Mouse (Mus musculus) testis, postnatal 14 days (tissue): Measurements from ENCODE around the gene Qtrt1.

Experiments
- DNase-seq: peaks from one replicate; pipeline ENCODE4 v3.0.0; 2021; ENCODE audit warnings: low spot score

The Qtrt1 gene

GRCm38 (mm10) chr9:21411669-21412550, at the start of gene Qtrt1:
Gene Qtrt1, plus strand, starts transcription at chr9:21411837.
- DNase-seq, result peak; percentile 88

DNA sequence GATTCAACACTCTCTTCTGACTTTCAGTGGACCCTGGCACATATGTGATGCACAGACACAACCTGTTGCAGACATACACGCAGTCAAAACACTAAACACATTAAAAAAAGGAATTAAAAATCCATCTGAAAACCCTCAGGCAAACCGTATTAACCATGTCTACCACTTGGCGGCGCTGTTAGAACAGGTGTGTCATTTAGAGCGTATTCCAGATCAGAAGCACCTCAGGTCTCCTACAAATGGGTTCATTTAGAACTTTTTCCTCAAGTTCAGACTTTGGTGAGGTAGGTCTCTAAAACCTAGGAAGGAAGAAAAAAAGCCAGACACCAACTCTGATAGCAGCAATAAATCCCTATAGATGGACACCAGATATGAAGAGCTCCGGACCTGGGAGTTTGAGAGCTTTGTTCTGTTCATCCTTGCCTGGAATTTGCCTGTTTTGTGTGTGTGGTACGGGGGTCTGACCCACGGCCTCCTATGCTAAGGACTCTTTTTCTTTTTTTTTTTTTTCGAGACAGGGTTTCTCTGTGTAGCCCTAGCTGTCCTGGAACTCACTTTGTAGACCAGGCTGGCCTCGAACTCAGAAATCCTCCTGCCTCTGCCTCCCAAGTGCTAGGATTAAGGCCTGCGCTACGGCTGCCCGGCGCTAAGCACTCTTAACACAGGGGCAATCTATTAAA, 45.0 kb upstream of the Qtrt1 start:
- DNase-seq, result peak; percentile 54

DNA sequence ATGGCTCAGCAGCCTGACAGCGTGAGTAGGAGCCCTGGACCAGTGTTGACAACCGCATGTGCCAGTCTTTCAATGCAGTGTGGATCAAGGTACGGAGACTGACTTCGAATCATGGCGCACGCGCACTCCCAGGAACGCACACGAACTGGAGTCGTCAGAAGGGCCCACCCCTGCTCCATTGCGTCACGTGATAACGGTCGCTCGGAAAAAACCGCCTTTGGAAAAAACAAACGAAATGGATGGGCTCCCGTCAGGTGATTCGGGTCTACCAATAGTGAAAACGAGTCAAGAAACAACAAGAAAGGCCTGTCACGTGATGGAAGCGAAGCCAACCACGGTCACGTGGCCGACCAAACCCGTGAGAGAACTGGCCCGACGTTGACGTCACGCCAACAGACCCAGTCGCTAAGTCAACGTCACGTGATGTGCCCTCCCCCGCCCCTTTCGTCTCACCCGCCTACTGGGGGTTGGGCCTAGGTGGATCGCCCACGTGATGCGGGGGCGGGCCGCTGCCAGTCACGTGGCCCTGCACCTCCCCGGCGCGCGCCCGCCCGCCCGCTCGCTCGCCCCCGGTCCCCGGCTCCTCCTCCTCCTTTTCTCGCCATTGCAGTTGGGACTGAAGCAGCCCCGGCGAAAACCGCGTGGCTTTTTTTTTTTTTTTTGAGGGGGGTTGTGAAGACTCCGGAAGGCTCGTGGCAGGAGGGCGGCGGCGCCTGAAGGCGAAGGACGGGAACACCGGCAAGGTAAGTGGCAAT, 44.1 kb upstream of the Qtrt1 start, which contains the start of gene Ilf3:
Gene Ilf3, plus strand, starts transcription at position 515 of the 755 bp plus-strand sequence.
- peak; percentile 100 for DNase-seq

DNA sequence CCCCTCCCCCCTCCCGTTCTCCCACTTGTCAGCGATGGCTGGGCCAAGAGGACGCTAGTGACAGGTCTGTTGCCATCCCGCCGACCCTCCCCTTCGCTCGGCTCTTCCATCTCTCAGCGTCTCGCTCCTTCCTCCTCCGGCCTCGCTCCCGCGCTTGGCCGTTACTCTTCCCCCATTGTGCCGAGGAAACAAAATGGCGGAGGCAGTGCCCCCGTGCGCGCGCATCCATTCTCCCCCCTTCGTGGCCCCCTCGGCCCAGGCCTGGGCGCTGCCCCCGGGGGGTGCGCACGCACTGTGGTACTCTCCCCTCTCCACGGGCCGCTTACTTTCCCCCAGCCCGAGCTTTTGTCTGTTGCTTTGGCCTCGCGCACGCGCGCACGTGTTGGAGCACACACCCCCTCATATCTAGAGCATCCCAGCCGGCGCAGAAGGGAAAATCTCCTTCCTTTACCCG, 43.5 kb upstream of the Qtrt1 start:
- peak; percentile 90 for DNase-seq

DNA sequence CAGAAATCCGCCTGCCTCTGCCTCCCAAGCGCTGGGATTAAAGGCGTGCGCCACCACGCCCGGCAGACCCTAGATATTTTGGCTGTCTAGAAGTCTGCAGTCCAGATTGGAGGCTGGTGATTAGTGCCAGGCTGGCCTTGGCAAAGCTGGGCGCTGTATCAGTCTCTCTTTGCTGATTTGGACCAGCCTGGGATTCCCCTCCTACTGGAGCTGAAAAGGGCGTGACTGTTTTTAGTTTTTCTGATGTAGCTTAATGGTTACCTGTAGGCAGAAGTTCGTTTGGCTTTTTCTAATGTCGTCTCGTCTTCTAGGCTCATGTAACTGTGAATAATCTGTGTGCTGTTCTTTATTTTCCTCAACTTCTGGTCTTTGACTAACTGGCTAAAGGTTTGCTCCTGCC, 42.6 kb upstream of the Qtrt1 start:
- DNase-seq, result peak; percentile 24

- no peak for DNase-seq
Observed at GRCm38 (mm10) chr9:21370876-21371275, 40.8 kb upstream of the Qtrt1 start.

GRCm38 (mm10) chr9:21372508-21372907, 39.1 kb upstream of the Qtrt1 start:
- DNase-seq, result no peak

- no peak for DNase-seq
Observed at GRCm38 (mm10) chr9:21379195-21379594, 32.4 kb upstream of the Qtrt1 start.

DNA sequence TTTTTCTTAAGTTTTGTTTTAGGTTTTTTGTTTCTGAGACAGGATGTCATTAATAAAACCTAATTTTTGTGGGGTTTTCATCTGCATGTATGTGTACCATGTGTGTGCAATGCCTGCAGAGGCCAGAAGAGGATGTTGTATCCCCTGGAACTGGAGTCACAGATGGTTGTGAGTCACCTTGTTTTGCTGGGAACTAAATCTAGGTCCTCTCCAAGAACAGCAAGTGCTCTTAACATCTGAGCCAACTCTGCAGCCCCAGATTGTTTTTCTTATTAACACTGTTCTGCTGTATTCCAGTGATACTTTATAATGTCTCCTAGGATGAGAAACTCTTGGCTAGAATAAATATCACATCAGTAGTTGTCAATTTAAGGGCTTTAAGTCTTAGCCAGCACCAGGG, 30.8 kb upstream of the Qtrt1 start:
- no peak for DNase-seq

GRCm38 (mm10) chr9:21383966-21384365, 27.7 kb upstream of the Qtrt1 start:
- DNase-seq, result no peak

DNA sequence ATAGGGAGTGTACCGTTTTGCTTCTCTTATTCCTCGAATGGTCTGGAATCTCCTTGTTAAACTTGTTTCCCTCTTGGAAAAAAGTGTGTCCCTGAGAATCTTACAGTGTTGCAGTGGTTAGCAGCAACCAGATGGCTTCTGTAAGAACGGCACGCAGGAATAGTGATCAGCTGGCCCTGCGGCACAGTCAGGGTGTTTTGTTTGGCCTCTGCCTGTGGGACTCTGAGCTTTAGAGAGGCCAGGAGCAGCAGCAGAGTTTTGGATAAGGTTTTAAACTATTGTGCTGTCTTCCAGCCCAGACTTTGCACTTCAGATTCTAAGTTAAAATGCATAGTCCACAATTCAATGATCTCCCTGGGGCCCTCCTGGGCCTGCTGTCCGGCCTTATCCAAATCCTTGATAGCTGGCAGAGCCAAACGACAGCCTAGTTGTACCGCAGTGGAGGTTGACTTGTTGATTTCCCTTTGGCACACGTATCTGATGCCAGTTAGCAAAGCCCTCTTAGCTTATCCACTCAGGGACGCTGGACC, 18.9 kb upstream of the Qtrt1 start:
- DNase-seq, result no peak

GRCm38 (mm10) chr9:21395692-21396091, 15.9 kb upstream of the Qtrt1 start:
- no peak for DNase-seq

- DNase-seq, result no peak
Observed at GRCm38 (mm10) chr9:21397170-21397569, 14.5 kb upstream of the Qtrt1 start.

- no peak for DNase-seq
Observed at GRCm38 (mm10) chr9:21401042-21401441, 10.6 kb upstream of the Qtrt1 start.

DNA sequence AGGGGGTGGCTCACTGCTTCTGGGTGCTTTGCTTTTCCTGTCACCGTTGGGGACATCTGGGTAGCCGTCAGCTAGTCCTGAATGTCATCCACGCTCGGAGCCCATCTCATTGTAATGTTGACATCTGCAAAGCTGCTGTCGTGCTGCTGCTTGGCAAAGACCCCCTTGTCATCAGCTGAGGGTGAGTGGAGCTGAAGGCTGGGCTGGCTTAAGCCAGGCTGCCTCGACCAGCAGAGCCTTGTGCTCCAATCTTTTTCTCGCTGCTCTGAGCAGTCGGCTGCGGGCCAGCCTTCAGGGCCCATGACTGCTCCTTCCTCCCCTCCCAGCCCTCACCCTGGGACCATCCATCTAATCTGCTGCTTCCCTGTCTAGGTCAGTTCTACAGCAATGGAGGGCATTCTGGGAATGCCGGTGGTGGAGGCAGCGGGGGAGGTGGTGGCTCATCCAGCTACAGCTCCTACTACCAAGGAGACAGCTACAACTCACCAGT, 8.8 kb upstream of the Qtrt1 start:
- DNase-seq, result no peak

DNA sequence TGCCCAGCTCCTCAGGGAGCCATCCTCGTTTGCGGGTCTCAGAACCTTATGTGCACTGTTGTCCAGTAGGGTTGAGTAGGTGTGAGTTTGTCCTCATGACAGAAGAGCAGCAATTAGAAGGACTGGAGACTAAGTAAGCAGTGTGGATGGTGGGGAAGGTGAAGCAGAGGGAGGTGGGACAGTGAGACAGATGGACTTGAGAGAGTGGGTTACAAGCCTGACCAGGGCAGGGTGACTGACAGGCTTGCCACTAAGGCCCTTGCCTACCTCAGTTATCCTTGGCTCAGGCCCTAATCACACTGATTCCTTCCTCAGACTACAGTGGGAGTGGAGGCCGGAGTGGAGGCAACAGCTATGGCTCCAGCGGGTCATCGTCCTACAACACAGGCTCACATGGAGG, 7.9 kb upstream of the Qtrt1 start:
- no peak for DNase-seq

DNA sequence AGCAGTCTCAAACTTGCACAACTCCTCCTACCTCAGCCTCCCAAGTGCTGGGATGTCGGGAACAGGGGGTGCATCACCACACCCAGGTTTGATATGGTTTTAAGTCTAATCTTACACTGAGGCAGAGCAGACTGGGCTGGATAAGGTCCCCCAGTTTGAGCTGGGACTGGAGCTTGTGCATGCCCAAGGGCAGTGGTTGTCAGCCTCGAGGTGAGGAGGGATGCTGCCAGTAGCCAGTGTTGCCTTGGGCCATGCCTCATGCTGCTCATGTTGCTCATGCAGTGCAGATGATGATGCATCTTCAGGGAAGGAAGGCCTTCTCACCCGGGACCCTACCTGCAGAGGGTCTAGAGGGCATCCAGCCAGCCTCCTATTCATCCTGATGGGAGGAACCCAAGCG, 6.1 kb upstream of the Qtrt1 start:
- DNase-seq, result no peak

DNA sequence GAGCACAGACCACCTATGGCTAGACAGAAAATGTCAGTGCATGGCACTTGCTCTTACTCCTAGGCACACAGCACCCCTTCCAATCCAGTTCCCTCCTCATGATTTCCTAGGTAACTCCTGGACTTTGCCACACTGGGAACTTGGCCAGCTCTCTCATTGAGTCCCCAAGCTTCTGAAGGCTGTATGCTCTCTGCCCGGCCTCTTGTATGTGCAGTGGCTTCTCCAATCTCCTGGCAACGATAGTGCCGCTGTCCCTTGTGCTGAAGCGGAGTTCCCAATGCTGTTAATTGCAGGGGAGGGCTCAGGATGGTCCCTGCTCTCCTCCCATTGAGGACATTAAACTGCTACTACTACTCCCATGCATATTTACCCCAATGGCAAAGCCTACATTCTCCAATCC, 3.7 kb upstream of the Qtrt1 start:
- no peak for DNase-seq

GRCm38 (mm10) chr9:21408624-21409023, 3.0 kb upstream of the Qtrt1 start:
- DNase-seq, result no peak

DNA sequence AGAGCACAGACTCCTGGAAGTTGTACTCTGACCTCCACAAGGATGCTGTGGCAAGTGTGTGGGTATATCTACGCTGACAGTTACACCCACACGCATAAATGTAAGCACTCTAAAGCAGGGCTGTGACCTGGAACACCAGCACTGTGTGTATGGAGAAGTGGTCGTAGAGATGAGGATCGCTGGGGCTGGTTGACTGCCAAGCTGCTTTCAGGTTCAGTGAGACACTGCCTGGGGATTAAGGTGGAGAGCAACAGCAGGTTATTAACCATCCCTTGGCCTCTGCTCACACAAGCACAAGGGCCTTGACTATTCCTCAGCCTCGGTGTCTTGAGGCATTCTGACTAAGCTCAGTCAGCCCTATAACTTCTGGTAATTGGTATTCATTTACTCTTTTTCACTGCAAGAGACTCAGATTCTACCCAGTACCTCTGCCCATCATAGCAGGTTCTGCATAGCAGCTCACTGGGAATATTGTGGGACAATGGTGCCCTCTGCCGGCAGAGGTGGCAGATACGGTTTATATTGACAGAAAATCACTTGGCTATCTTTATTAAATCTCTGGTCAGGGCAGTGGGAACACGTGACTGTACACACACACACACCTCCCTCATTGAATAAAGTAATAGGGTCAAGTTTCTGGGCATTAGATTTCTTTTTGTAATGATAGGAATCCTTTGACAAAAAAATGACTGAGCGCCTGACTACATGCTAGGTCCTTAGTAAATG, 1.9 kb upstream of the Qtrt1 start:
- no peak for DNase-seq

DNA sequence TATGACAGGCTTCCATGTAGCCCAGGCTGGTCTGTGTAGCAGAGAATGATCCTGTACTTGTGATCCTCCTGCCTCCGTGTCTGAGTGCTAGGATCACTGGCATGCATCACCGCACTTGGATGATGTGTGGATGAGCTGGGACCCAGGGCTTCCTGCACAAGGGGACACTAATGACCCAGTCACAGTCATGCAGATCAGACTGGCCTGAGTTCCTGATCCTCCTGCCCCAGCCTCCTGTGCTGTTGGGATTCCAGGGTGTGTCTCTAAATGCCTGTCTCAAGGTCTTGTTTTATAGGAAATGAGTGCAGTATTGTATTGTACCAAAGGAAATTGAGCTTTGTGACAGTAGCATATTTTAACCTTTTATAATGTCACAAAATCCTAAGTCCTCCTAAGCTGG, 6.2 kb downstream of the Qtrt1 start:
- DNase-seq, result no peak
